Mouse (Mus musculus) limb, embryonic 12.5 days (tissue): Measurements from ENCODE around the gene Rnf224. TPM values are rescaled to one million over a fixed set of nuclear protein-coding genes. Genes with fewer than 3 reads are reported as not detected.

Experiments
- ATAC-seq: fragments of 200-750 bp; cut with Nextera tagmentation; 2 replicates; pipeline ENCODE4 v1.8.0; 2017; ENCODE audit warnings: low read depth, moderate TSS enrichment; ENCODE audit not compliant: insufficient number of reproducible peaks, insufficient read depth, low FRiP score, low TSS enrichment
- H3K27ac ChIP-seq: fragments of 300-500 bp; sonication (generic); 2 replicates; pipeline ENCODE4 v1.5.1; 2016; ENCODE audit warnings: mild to moderate bottlenecking, moderate library complexity
- H3K27me3 ChIP-seq: fragments of 300-500 bp; sonication (generic); 2 replicates; pipeline ENCODE4 v1.6.1; 2016; ENCODE audit warnings: mild to moderate bottlenecking, moderate library complexity
- H3K36me3 ChIP-seq: fragments of 300-500 bp; sonication (generic); 2 replicates; pipeline ENCODE4 v1.6.1; 2016; ENCODE audit warnings: mild to moderate bottlenecking, moderate library complexity
- H3K4me1 ChIP-seq: fragments of 300-500 bp; sonication (generic); replicated peaks from 2 replicates; pipeline ENCODE4 v1.6.1; 2016
- H3K4me2 ChIP-seq: fragments of 300-500 bp; sonication (generic); 2 replicates; pipeline ENCODE4 v1.6.1; 2016; ENCODE audit warnings: mild to moderate bottlenecking, moderate library complexity
- H3K4me3 ChIP-seq: fragments of 300-500 bp; sonication (generic); replicated peaks from 2 replicates; pipeline ENCODE4 v1.5.1; 2016; ENCODE audit warnings: mild to moderate bottlenecking
- H3K9ac ChIP-seq: fragments of 300-500 bp; sonication (generic); replicated peaks from 2 replicates; pipeline ENCODE4 v1.6.1; 2016; ENCODE audit warnings: mild to moderate bottlenecking, moderate library complexity
- H3K9me3 ChIP-seq: fragments of 300-500 bp; sonication (generic); 2 replicates; pipeline ENCODE4 v1.6.1; 2016; ENCODE audit warnings: mild to moderate bottlenecking, moderate library complexity
- WGBS: fragments of 180-500 bp; shearing (Covaris S2); methylation state at CpG from one replicate; pipeline ENCODE4 v1.1.7; 2016; 5-methylcytosine and 5-hydroxymethylcytosine counted together
- polyA plus RNA-seq: library from polyadenylated mRNA; unstranded; fragments of >200 nt; fragmentation: Nextera tagmentation; extraction: Ambion mirVana; gene quantifications from 2 replicates; pipeline ENCODE4 v1.2.1, GENCODE M21; 2016

Gene Rnf224
- polyA plus RNA-seq, 1 experiment from 2014 or later, result not detected

GRCm38 (mm10) chr2:25238106-25238505 is 1.5 kb upstream of the Rnf224 start:
- peaks cover 24% of the 10 kb centered on the region for H3K4me1 ChIP-seq
- H3K9me3 ChIP-seq, result no peaks in the 10 kb centered on the region
- no peak overlapping the region for H3K4me3 ChIP-seq
- no peak overlapping the region for H3K4me2 ChIP-seq
- no peaks in the 10 kb centered on the region for H3K36me3 ChIP-seq
- no peak overlapping the region for H3K9ac ChIP-seq
- H3K27ac ChIP-seq, result no peak overlapping the region
- H3K27me3 ChIP-seq, result peaks cover 70% of the 10 kb centered on the region
- ATAC-seq, result no peak

GRCm38 (mm10) chr2:25237522-25237921 is 935 bp upstream of the Rnf224 start:
- H3K36me3 ChIP-seq, result no peaks in the 10 kb centered on the region
- H3K27ac ChIP-seq, result no peak overlapping the region
- peaks cover 21% of the 10 kb centered on the region for H3K4me1 ChIP-seq
- peaks cover 69% of the 10 kb centered on the region for H3K27me3 ChIP-seq
- H3K4me2 ChIP-seq, result no peak overlapping the region
- H3K9ac ChIP-seq, result no peak overlapping the region
- ATAC-seq, result no peak
- 63% methylated on average over 4 of the region's 4 CpGs for WGBS
- no peaks in the 10 kb centered on the region for H3K9me3 ChIP-seq
- no peak overlapping the region for H3K4me3 ChIP-seq

GRCm38 (mm10) chr2:25234551-25235220 is 1.9 kb downstream of the Rnf224 start:
- Histone ChIP-seq H3K27me3 (peaks cover 69% of the 10 kb centered on the region), H3K4me2 (no peak overlapping the region), H3K36me3 (no peaks in the 10 kb centered on the region), H3K9me3 (no peaks in the 10 kb centered on the region), H3K4me3 (no peak overlapping the region), H3K27ac (no peak overlapping the region), H3K9ac (no peak overlapping the region), H3K4me1 (no peaks in the 10 kb centered on the region)
- WGBS, result 72% methylated on average over 5 of the region's 5 CpGs
- ATAC-seq, result no peak

- no peaks in the 10 kb centered on the region for H3K9me3 ChIP-seq
- H3K27ac ChIP-seq, result no peak within 1 kb of the TSS
- H3K4me3 ChIP-seq, result no peak within 1 kb of the TSS
- no peak within 1 kb of the TSS for H3K4me2 ChIP-seq
- H3K4me1 ChIP-seq, result no peaks in the 10 kb centered on the region
- peaks cover 73% of the 10 kb centered on the region for H3K27me3 ChIP-seq
- 88% methylated on average over 3 of the region's 3 CpGs for WGBS
- ATAC-seq, result no peak
- H3K9ac ChIP-seq, result no peak within 1 kb of the TSS
- H3K36me3 ChIP-seq, result no peaks in the 10 kb centered on the region
Measured at GRCm38 (mm10) chr2:25234050-25234449, 2.5 kb downstream of the Rnf224 start, which contains the start of gene Slc34a3. TSS of gene Slc34a3 (minus strand) at chr2:25234364.

GRCm38 (mm10) chr2:25233421-25233820 is 3.2 kb downstream of the Rnf224 start:
- Histone ChIP-seq H3K9me3 (no peaks in the 10 kb centered on the region), H3K27ac (no peak overlapping the region), H3K4me3 (no peak overlapping the region), H3K27me3 (peaks cover 70% of the 10 kb centered on the region), H3K4me1 (no peaks in the 10 kb centered on the region), H3K9ac (no peak overlapping the region), H3K4me2 (no peak overlapping the region), H3K36me3 (no peaks in the 10 kb centered on the region)
- no peak for ATAC-seq
- 76% methylated on average over 4 of the region's 4 CpGs for WGBS

- Histone ChIP-seq H3K27ac (no peak overlapping the region), H3K27me3 (peaks cover 54% of the 10 kb centered on the region), H3K4me2 (no peak overlapping the region), H3K9ac (no peak overlapping the region), H3K36me3 (no peaks in the 10 kb centered on the region), H3K9me3 (no peaks in the 10 kb centered on the region), H3K4me1 (no peaks in the 10 kb centered on the region), H3K4me3 (no peak overlapping the region)
- WGBS, result 66% methylated on average over 12 of the region's 12 CpGs
- no peak for ATAC-seq
Measured at GRCm38 (mm10) chr2:25231038-25231437, 5.5 kb downstream of the Rnf224 start.

GRCm38 (mm10) chr2:25230581-25230980 is 6.0 kb downstream of the Rnf224 start:
- Histone ChIP-seq H3K9me3 (no peaks in the 10 kb centered on the region), H3K4me1 (0 out of 2 replicates have a peak, but pooled peaks cover 4% of the 10 kb centered on the region), H3K9ac (no peak overlapping the region), H3K4me2 (no peak overlapping the region), H3K36me3 (no peaks in the 10 kb centered on the region), H3K27ac (no peak overlapping the region), H3K4me3 (no peak overlapping the region), H3K27me3 (peaks cover 50% of the 10 kb centered on the region)
- no peak for ATAC-seq
- WGBS, result 79% methylated on average over 7 of the region's 7 CpGs

GRCm38 (mm10) chr2:25229582-25229981 is 7.0 kb downstream of the Rnf224 start:
- Histone ChIP-seq H3K27me3 (peaks cover 47% of the 10 kb centered on the region), H3K4me2 (no peak overlapping the region), H3K27ac (no peak overlapping the region), H3K4me1 (0 out of 2 replicates have a peak, but pooled peaks cover 5% of the 10 kb centered on the region), H3K9ac (no peak overlapping the region), H3K9me3 (no peaks in the 10 kb centered on the region), H3K4me3 (no peak overlapping the region), H3K36me3 (no peaks in the 10 kb centered on the region)
- ATAC-seq, result no peak
- 84% methylated on average over 5 of the region's 5 CpGs for WGBS

GRCm38 (mm10) chr2:25228995-25229530 is 7.5 kb downstream of the Rnf224 start:
- 0 out of 2 replicates have a peak, but pooled peaks cover 5% of the 10 kb centered on the region for H3K4me1 ChIP-seq
- no peaks in the 10 kb centered on the region for H3K36me3 ChIP-seq
- H3K4me3 ChIP-seq, result no peak overlapping the region
- peak overlapping the region; percentile 44 for H3K4me2 ChIP-seq
- H3K27me3 ChIP-seq, result peaks cover 42% of the 10 kb centered on the region
- ATAC-seq, result no peak
- no peak overlapping the region for H3K27ac ChIP-seq
- no peaks in the 10 kb centered on the region for H3K9me3 ChIP-seq
- WGBS, result 68% methylated on average over 6 of the region's 6 CpGs
- no peak overlapping the region for H3K9ac ChIP-seq

- Histone ChIP-seq H3K27ac (no peak overlapping the region; the same call in 1 of the 2 replicates), H3K9me3 (no peaks in the 10 kb centered on the region), H3K9ac (no peak overlapping the region), H3K4me3 (peak overlapping the region; percentile 20; the same call in 1 of the 2 replicates), H3K27me3 (peaks cover 36% of the 10 kb centered on the region), H3K4me2 (peak overlapping the region; percentile 44), H3K4me1 (peaks cover 10% of the 10 kb centered on the region), H3K36me3 (peaks cover 2% of the 10 kb centered on the region; the same call in 1 of the 2 replicates)
- ATAC-seq, result no peak
- 1% methylated on average over 7 of the region's 7 CpGs for WGBS
Measured at GRCm38 (mm10) chr2:25228431-25228889, 8.1 kb downstream of the Rnf224 start.

- Histone ChIP-seq H3K4me3 (no peak overlapping the region), H3K27ac (no peak overlapping the region), H3K4me1 (peaks cover 15% of the 10 kb centered on the region), H3K4me2 (no peak overlapping the region), H3K36me3 (peaks cover 10% of the 10 kb centered on the region; the same call in 1 of the 2 replicates), H3K27me3 (peaks cover 26% of the 10 kb centered on the region), H3K9ac (no peak overlapping the region), H3K9me3 (no peaks in the 10 kb centered on the region)
- no peak for ATAC-seq
- 88% methylated on average over 4 of the region's 4 CpGs for WGBS
Measured at GRCm38 (mm10) chr2:25227406-25227805, 9.2 kb downstream of the Rnf224 start.
